Mouse (Mus musculus) ES-E14 (cell line): ENCODE results near the gene Higd1a. TPM values are rescaled to one million over a fixed set of nuclear protein-coding genes. Genes with fewer than 3 reads are reported as not detected.

ENCODE experiments used
- DNase-seq: peaks from one replicate; pipeline ENCODE4 v3.0.0-alpha.2; 2013; ENCODE audit warnings: low read depth, low spot score
- H3K27ac ChIP-seq: 2 replicates; pipeline ENCODE4 v1.5.1; 2012; ENCODE audit warnings: low read depth, mild to moderate bottlenecking, low read length, moderate library complexity, mixed read lengths; ENCODE audit not compliant: poor library complexity, insufficient read depth, severe bottlenecking
- H3K36me3 ChIP-seq: 2 replicates; pipeline ENCODE4 v1.6.1; 2012; ENCODE audit warnings: mild to moderate bottlenecking, low read length, moderate library complexity, mixed read lengths; ENCODE audit not compliant: control insufficient read depth, poor library complexity, insufficient read depth, severe bottlenecking
- H3K4me1 ChIP-seq, 2 experiments: fragments of 150-350 bp in 1 of 2; sonication (generic) in 1 of 2; 2 replicates each; pipeline ENCODE4 v1.6.1; 2012; ENCODE audit warnings: low read length in 2 of 2, mild to moderate bottlenecking in 1 of 2, mixed read lengths in 1 of 2; ENCODE audit not compliant: control insufficient read depth in 2 of 2, insufficient read depth in 2 of 2, poor library complexity in 1 of 2
- H3K4me3 ChIP-seq, 2 experiments: fragments of 150-350 bp in 1 of 2; sonication (generic) in 1 of 2; 2 replicates each; pipeline ENCODE4 v1.5.1; 2012; ENCODE audit warnings: low read length in 2 of 2, low read depth in 1 of 2, mild to moderate bottlenecking in 1 of 2, mixed read lengths in 1 of 2; ENCODE audit not compliant: insufficient read depth in 1 of 2, poor library complexity in 1 of 2, severe bottlenecking in 1 of 2
- H3K9ac ChIP-seq: 2 replicates; pipeline ENCODE4 v1.6.1; 2012; ENCODE audit warnings: low read depth, mild to moderate bottlenecking, low read length, mixed read lengths; ENCODE audit not compliant: poor library complexity, insufficient read depth, severe bottlenecking
- H3K9me3 ChIP-seq: fragments of 150-350 bp; sonication (generic); 2 replicates; pipeline ENCODE4 v1.6.1; 2012; ENCODE audit warnings: low read depth, mild to moderate bottlenecking, low read length; ENCODE audit not compliant: control insufficient read depth, insufficient read depth
- CHD2 ChIP-seq: IDR thresholded peaks from 2 replicates; pipeline ENCODE4 v1.6.1; 2014; ENCODE audit warnings: mild to moderate bottlenecking, low read depth, low read length, inconsistent platforms
- HCFC1 ChIP-seq: IDR thresholded peaks from 2 replicates; pipeline ENCODE4 v1.6.1; 2012; ENCODE audit warnings: low read length, inconsistent platforms, borderline replicate concordance; ENCODE audit not compliant: insufficient read depth
- MAFK ChIP-seq: IDR thresholded peaks from 2 replicates; pipeline ENCODE4 v1.6.1; 2014; ENCODE audit warnings: mild to moderate bottlenecking, low read depth, low read length, inconsistent platforms; ENCODE audit not compliant: insufficient read depth
- ZC3H11A ChIP-seq: IDR thresholded peaks from 2 replicates; pipeline ENCODE4 v1.6.1; 2012; ENCODE audit warnings: low read depth, mild to moderate bottlenecking, inconsistent platforms, low read length, borderline replicate concordance
- ZNF384 ChIP-seq: IDR thresholded peaks from 2 replicates; pipeline ENCODE4 v1.6.1; 2012; ENCODE audit warnings: low read depth, low read length, inconsistent platforms
- in situ Hi-C, 2 experiments: fragments of 600-800 bp; cut with MboI; formaldehyde crosslinking; loops; one replicate each; pipeline ENCODE4 v1.15.1; 2025; ENCODE audit warnings: low sequenced_read_pairs in 2 of 2, inconsistent platforms in 1 of 2; ENCODE audit not compliant: unreplicated experiment in 2 of 2
- total RNA-seq: library from RNA; depleted of rRNA; stranded (reverse); fragments of 300-350 nt; gene quantifications from 2 replicates; pipeline ENCODE4 v1.2.3, GENCODE M21; 2012

Higd1a gene
- total RNA-seq, 1 experiment, result 81.2 TPM

- Histone ChIP-seq H3K4me1 (peaks cover 0 to 2% of the 10 kb centered on the region in 2 experiments; a peak in 1 of 4 replicates), H3K9ac (no peak overlapping the region), H3K36me3 (no peaks in the 10 kb centered on the region), H3K4me3 (no peak overlapping the region), H3K27ac (no peak overlapping the region), H3K9me3 (no peaks in the 10 kb centered on the region)
- no peak for DNase-seq
- TF ChIP-seq ZNF384 (no peak), ZC3H11A (no peak), MAFK (no peak)
- in situ Hi-C loops, result no loop called here
Observed at GRCm38 (mm10) chr9:121904319-121904718, 46.2 kb upstream of the Higd1a start.

- no peak for DNase-seq
- H3K4me3 ChIP-seq, result no peak overlapping the region
- peaks cover 0 to 2% of the 10 kb centered on the region in 2 experiments; a peak in 1 of 4 replicates for H3K4me1 ChIP-seq
- H3K9me3 ChIP-seq, result no peaks in the 10 kb centered on the region
- H3K9ac ChIP-seq, result no peak overlapping the region
- H3K27ac ChIP-seq, result no peak overlapping the region
- TF ChIP-seq CHD2 (no peak), MAFK (no peak), ZC3H11A (no peak), HCFC1 (no peak), ZNF384 (no peak)
- no peaks in the 10 kb centered on the region for H3K36me3 ChIP-seq
- in situ Hi-C loops, result no loop called here
Observed at GRCm38 (mm10) chr9:121903476-121904305, 45.5 kb upstream of the Higd1a start.

- in situ Hi-C loops, result no loop called here
- no peak for TF ChIP-seq ZC3H11A
- no peak for TF ChIP-seq MAFK
- TF ChIP-seq CHD2, result no peak
- TF ChIP-seq ZNF384, result no peak
- TF ChIP-seq HCFC1, result no peak
Observed at GRCm38 (mm10) chr9:121901710-121902700, 43.8 kb upstream of the Higd1a start.

GRCm38 (mm10) chr9:121900282-121900855 is 42.2 kb upstream of the Higd1a start:
- TF ChIP-seq ZC3H11A (no peak), HCFC1 (no peak), ZNF384 (no peak), MAFK (no peak), CHD2 (no peak)
- H3K4me3 ChIP-seq, result no peak overlapping the region
- H3K9ac ChIP-seq, result no peak overlapping the region
- H3K27ac ChIP-seq, result no peak overlapping the region
- H3K9me3 ChIP-seq, result no peaks in the 10 kb centered on the region
- no peaks in the 10 kb centered on the region for H3K36me3 ChIP-seq
- no peak for DNase-seq
- H3K4me1 ChIP-seq, result no peaks in the 10 kb centered on the region
- in situ Hi-C loops, result no loop called here

More at GRCm38 (mm10) chr9:121901710-121902700, 43.8 kb upstream of the Higd1a start:
- no peaks in the 10 kb centered on the region for H3K36me3 ChIP-seq
- no peak overlapping the region for H3K4me3 ChIP-seq
- H3K4me1 ChIP-seq, result no peaks in the 10 kb centered on the region
- no peak overlapping the region for H3K9ac ChIP-seq
- DNase-seq, result no peak
- H3K9me3 ChIP-seq, result no peaks in the 10 kb centered on the region
- no peak overlapping the region for H3K27ac ChIP-seq
